9 mouse cellular contexts compared by ENCODE assay signal in the genomic region with DNA sequence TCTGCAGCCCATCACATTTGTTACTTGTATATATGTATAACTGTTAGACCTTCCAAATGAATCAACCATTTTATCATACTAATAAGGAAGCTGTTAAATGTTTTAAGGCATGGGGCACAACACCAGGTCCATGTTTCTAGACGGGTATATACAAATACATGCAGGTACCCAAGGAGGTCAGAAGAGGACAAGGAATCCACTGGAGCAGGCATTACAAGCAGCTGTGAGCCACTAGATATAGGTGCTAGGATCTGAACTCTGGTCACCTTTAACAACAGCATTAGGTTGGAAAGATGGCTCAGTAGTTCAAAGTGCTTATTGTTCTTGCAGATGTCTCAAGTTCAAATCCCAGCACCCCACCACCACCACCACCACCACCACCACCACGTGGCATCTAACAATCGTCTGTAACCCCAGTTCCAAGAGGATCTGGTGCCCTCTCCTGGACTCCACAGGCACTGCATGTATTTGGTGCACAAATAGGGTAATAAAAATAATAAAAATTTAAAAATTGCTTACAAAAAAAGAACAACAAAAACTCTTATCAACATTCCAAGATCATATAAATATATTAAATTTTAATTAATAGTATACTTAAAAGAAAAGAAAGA. TPM values are rescaled to one million over a fixed set of nuclear protein-coding genes. Genes with fewer than 3 reads are reported as not detected.
A peak's percentile ranks its signal among the peaks of the same experiment; 100 is the strongest.
DNase-seq lines count a peak whose midpoint lies in the region; ATAC-seq lines count a peak whose summit lies in the region.
"Had no signal": no experiment of that assay in that cellular context is flagged by ENCODE, and none has a peak within 500 bp of the region (broad histone marks: within the 10 kb centered on the region; RNA-seq: fewer than 3 reads in every experiment).

No protein-coding gene starts in this region.

- H3K27me3 ChIP-seq in liver, embryonic 12.5 days (replicated peaks): peaks cover 6% of the 10 kb centered on the region; the same call in 1 of the 2 replicates
- H3K27me3 ChIP-seq: midbrain, embryonic 12.5 days had no signal

- no peak overlapping the region for H3K27ac ChIP-seq in liver, embryonic 12.5 days
- H3K27ac ChIP-seq: midbrain, embryonic 12.5 days had no signal

- intact Hi-C loops in heart, postnatal 10 days (cut with DNase I): loop anchor here (2.0 to 5.0 kb wide), 4 partner anchors 100 to 308 kb away; a partner anchor contains a TSS
- intact Hi-C loops in left cerebral cortex, postnatal 14 days (cut with DNase I): loop anchor here (5.0 to 10.0 kb wide), 4 partner anchors 105 to 1450 kb away; a partner anchor contains a TSS

- no peak overlapping the region for H3K4me3 ChIP-seq in liver, embryonic 12.5 days
- H3K4me3 ChIP-seq: midbrain, embryonic 12.5 days had no signal

- no peak overlapping the region for H3K4me2 ChIP-seq in liver, embryonic 12.5 days
- H3K4me2 ChIP-seq: midbrain, embryonic 12.5 days had no signal

- 0 out of 2 replicates have a peak, but pooled peaks cover 8% of the 10 kb centered on the region for H3K9me3 ChIP-seq in liver, embryonic 12.5 days (replicated peaks)

- H3K9ac ChIP-seq in liver, embryonic 12.5 days: no peak overlapping the region
- H3K9ac ChIP-seq: midbrain, embryonic 12.5 days had no signal

- no peak for ATAC-seq in liver, embryonic 12.5 days
- peak; percentile 58; the same call in 1 of the 2 replicates for ATAC-seq in neutrophil, adult 5-6 weeks (ENCODE audit: extremely low read depth, insufficient number of reproducible peaks, low FRiP score, poor library complexity, severe bottlenecking)

- peaks cover 8% of the 10 kb centered on the region for H3K4me1 ChIP-seq in liver, embryonic 12.5 days
- H3K4me1 ChIP-seq: midbrain, embryonic 12.5 days had no signal

- no peaks in the 10 kb centered on the region for H3K36me3 ChIP-seq in liver, embryonic 12.5 days
- H3K36me3 ChIP-seq: midbrain, embryonic 12.5 days had no signal

- WGBS in liver, embryonic 12.5 days (ENCODE audit: insufficient replicate concordance): 21% methylated on average over 3 of the region's 3 CpGs

- DNase-seq in liver (peak; percentile 54), NIH3T3 (ENCODE audit: low read depth) (peak; percentile 81)
- peak; percentile 67 to 72 for DNase-seq in cerebellum, postnatal 10 days
- DNase-seq in heart, postnatal 10 days: peak; percentile 55 to 83
- DNase-seq in left cerebral cortex, postnatal 14 days (ENCODE audit: low spot score in 2 of 2): peak; percentile 17 to 45
- peak; percentile 75 for DNase-seq in thymus, postnatal 25 days

RNA-seq across cellular contexts. Expression of a gene that starts 37.0 kb away (rescaled TPM):
- 22.3 and 22.7 TPM in 2 replicates for polyA plus RNA-seq in liver, embryonic 12.5 days (2016; fragmentation: Nextera tagmentation; extraction: Ambion mirVana)
- total RNA-seq in heart, postnatal 10 days (2021): 10 to 100 TPM; 17.9 to 20.8 TPM
- total RNA-seq in left cerebral cortex, postnatal 14 days (2021): 10 to 100 TPM; 31.7 to 32.6 TPM
- total RNA-seq in neutrophil, adult 5-6 weeks (2017): 43.5 and 43.6 TPM in 2 replicates

RNA-seq across cellular contexts. Expression of a gene that starts 45.4 kb away (rescaled TPM):
- polyA plus RNA-seq in liver, embryonic 12.5 days (2016; fragmentation: Nextera tagmentation; extraction: Ambion mirVana): 11.2 and 11.3 TPM in 2 replicates
- total RNA-seq in heart, postnatal 10 days (2021): 10 to 100 TPM; 55.8 to 59.1 TPM
- 10 to 100 TPM; 21.6 to 22.7 TPM for total RNA-seq in left cerebral cortex, postnatal 14 days (2021)
- total RNA-seq in neutrophil, adult 5-6 weeks (2017): 16.0 and 21.5 TPM in 2 replicates

Comparison
In these comparisons a context has a peak if more than half of its experiments do, and no peak if none do; other contexts are left out.
1. DNase-seq: peak in every context shown above with its lines; median percentile 81 in NIH3T3; 75 in thymus, postnatal 25 days; 70 in cerebellum, postnatal 10 days; 69 in heart, postnatal 10 days; 54 in liver; 31 in left cerebral cortex, postnatal 14 days.